Mouse (Mus musculus) midbrain, embryonic 11.5 days (tissue): ENCODE measurements around the gene Cope. TPM values are rescaled to one million over a fixed set of nuclear protein-coding genes. Genes with fewer than 3 reads are reported as not detected.

Experiments
- ATAC-seq: fragments of 200-750 bp; cut with Nextera tagmentation; 2 replicates; pipeline ENCODE4 v1.8.0; 2017; ENCODE audit warnings: moderate TSS enrichment, moderate library complexity; ENCODE audit not compliant: low FRiP score
- DNase-seq: peaks from one replicate; pipeline ENCODE4 v3.0.0; 2015; ENCODE audit warnings: low spot score; ENCODE audit errors: missing footprints
- H3K27ac ChIP-seq: fragments of 300-500 bp; sonication (generic); 2 replicates; pipeline ENCODE4 v1.5.1; 2014; ENCODE audit warnings: low read depth, low read length
- H3K27me3 ChIP-seq: fragments of 300-500 bp; sonication (generic); 2 replicates; pipeline ENCODE4 v1.6.1; 2014; ENCODE audit warnings: mild to moderate bottlenecking, low read length, moderate library complexity, mixed read lengths; ENCODE audit not compliant: control insufficient read depth, insufficient read depth
- H3K36me3 ChIP-seq: fragments of 300-500 bp; sonication (generic); 2 replicates; pipeline ENCODE4 v1.6.1; 2014; ENCODE audit warnings: mild to moderate bottlenecking, low read length, moderate library complexity, mixed read lengths; ENCODE audit not compliant: control insufficient read depth, insufficient read depth
- H3K4me1 ChIP-seq: fragments of 300-500 bp; sonication (generic); 2 replicates; pipeline ENCODE4 v1.6.1; 2014; ENCODE audit warnings: low read length; ENCODE audit not compliant: control insufficient read depth, insufficient read depth
- H3K4me2 ChIP-seq: fragments of 300-500 bp; sonication (generic); 2 replicates; pipeline ENCODE4 v1.6.1; 2014; ENCODE audit warnings: mild to moderate bottlenecking, moderate library complexity
- H3K4me3 ChIP-seq: fragments of 300-500 bp; sonication (generic); 2 replicates; pipeline ENCODE4 v1.5.1; 2014; ENCODE audit warnings: low read depth, low read length
- H3K9ac ChIP-seq: fragments of 300-500 bp; sonication (generic); 2 replicates; pipeline ENCODE4 v1.6.1; 2014; ENCODE audit warnings: low read length
- H3K9me3 ChIP-seq: fragments of 300-500 bp; sonication (generic); 2 replicates; pipeline ENCODE4 v1.6.1; 2016; ENCODE audit warnings: low read length; ENCODE audit not compliant: control insufficient read depth
- WGBS: fragments of 180-500 bp; shearing (Covaris S2); extraction: QIAGEN DNeasy Blood & Tissue Kit; methylation state at CpG from one replicate; pipeline ENCODE4 v1.1.7; 2014; 5-methylcytosine and 5-hydroxymethylcytosine counted together
- polyA plus RNA-seq: library from polyadenylated mRNA; unstranded; fragments of >200 nt; fragmentation: Nextera tagmentation; extraction: Ambion mirVana; gene quantifications from 2 replicates; pipeline ENCODE4 v1.2.1, GENCODE M21; 2014

Gene Cope
- polyA plus RNA-seq, 1 experiment from 2014 or later = 240 TPM

GRCm38 (mm10) chr8:70332878-70333202 lies 30.5 kb downstream of the Cope start:
- Histone ChIP-seq H3K4me2 (no peak overlapping the region), H3K27me3 (peaks cover 8% of the 10 kb centered on the region), H3K9me3 (no peaks in the 10 kb centered on the region), H3K4me3 (no peak overlapping the region), H3K4me1 (peaks cover 27% of the 10 kb centered on the region), H3K27ac (no peak overlapping the region), H3K36me3 (peaks cover 53% of the 10 kb centered on the region), H3K9ac (no peak overlapping the region)
- ATAC-seq (no peak), DNase-seq (no peak)
- 94% methylated on average over 6 of the region's 6 CpGs for WGBS

- H3K36me3 ChIP-seq = peaks cover 68% of the 10 kb centered on the region
- H3K4me2 ChIP-seq = no peak overlapping the region
- H3K4me1 ChIP-seq = no peaks in the 10 kb centered on the region
- H3K27ac ChIP-seq = no peak overlapping the region
- H3K27me3 ChIP-seq = no peaks in the 10 kb centered on the region
- H3K9me3 ChIP-seq = no peaks in the 10 kb centered on the region
- DNase-seq (no peak), ATAC-seq (no peak)
- no peak overlapping the region for H3K4me3 ChIP-seq
- WGBS = 93% methylated on average over 7 of the region's 7 CpGs
- H3K9ac ChIP-seq = no peak overlapping the region
Observed at GRCm38 (mm10) chr8:70338931-70339330, 36.6 kb downstream of the Cope start.

GRCm38 (mm10) chr8:70340659-70341058 lies 38.3 kb downstream of the Cope start:
- no peak overlapping the region for H3K4me3 ChIP-seq
- ATAC-seq = no peak
- DNase-seq = no peak
- H3K27ac ChIP-seq = no peak overlapping the region
- 93% methylated on average over 7 of the region's 7 CpGs for WGBS
- H3K9me3 ChIP-seq = no peaks in the 10 kb centered on the region
- H3K36me3 ChIP-seq = peaks cover 53% of the 10 kb centered on the region
- no peak overlapping the region for H3K4me2 ChIP-seq
- no peaks in the 10 kb centered on the region for H3K27me3 ChIP-seq
- no peaks in the 10 kb centered on the region for H3K4me1 ChIP-seq
- H3K9ac ChIP-seq = no peak overlapping the region

- WGBS = 92% methylated on average over 14 of the region's 14 CpGs
- Histone ChIP-seq H3K9ac (no peak overlapping the region), H3K36me3 (peaks cover 45% of the 10 kb centered on the region), H3K9me3 (no peaks in the 10 kb centered on the region), H3K4me2 (no peak overlapping the region), H3K27me3 (no peaks in the 10 kb centered on the region), H3K4me1 (no peaks in the 10 kb centered on the region), H3K4me3 (no peak overlapping the region), H3K27ac (no peak overlapping the region)
- DNase-seq (no peak), ATAC-seq (no peak)
Observed at GRCm38 (mm10) chr8:70342007-70342406, 39.7 kb downstream of the Cope start.

- WGBS = 87% methylated on average over 7 of the region's 7 CpGs
- Histone ChIP-seq H3K9me3 (no peaks in the 10 kb centered on the region), H3K9ac (no peak overlapping the region), H3K36me3 (peaks cover 36% of the 10 kb centered on the region), H3K4me3 (no peak overlapping the region), H3K4me1 (no peaks in the 10 kb centered on the region), H3K27me3 (no peaks in the 10 kb centered on the region), H3K4me2 (no peak overlapping the region), H3K27ac (no peak overlapping the region)
- ATAC-seq (no peak), DNase-seq (no peak)
Observed at GRCm38 (mm10) chr8:70343076-70343475, 40.8 kb downstream of the Cope start.

GRCm38 (mm10) chr8:70343696-70344095 lies 41.4 kb downstream of the Cope start:
- WGBS = 62% methylated on average over 6 of the region's 6 CpGs
- Histone ChIP-seq H3K27ac (no peak overlapping the region), H3K4me1 (peaks cover 3% of the 10 kb centered on the region; the same call in 1 of the 2 replicates), H3K27me3 (no peaks in the 10 kb centered on the region), H3K4me2 (no peak overlapping the region), H3K9ac (no peak overlapping the region), H3K9me3 (no peaks in the 10 kb centered on the region), H3K36me3 (peaks cover 35% of the 10 kb centered on the region), H3K4me3 (no peak overlapping the region)
- ATAC-seq (no peak), DNase-seq (no peak)

GRCm38 (mm10) chr8:70344279-70344678 lies 42.0 kb downstream of the Cope start:
- DNase-seq (no peak), ATAC-seq (no peak)
- Histone ChIP-seq H3K9me3 (no peaks in the 10 kb centered on the region), H3K36me3 (peaks cover 33% of the 10 kb centered on the region), H3K4me2 (no peak overlapping the region), H3K27me3 (no peaks in the 10 kb centered on the region), H3K9ac (no peak overlapping the region), H3K4me1 (peaks cover 4% of the 10 kb centered on the region; the same call in 1 of the 2 replicates), H3K4me3 (no peak overlapping the region), H3K27ac (no peak overlapping the region)
- WGBS = 83% methylated on average over 2 of the region's 2 CpGs

- 90% methylated on average over 4 of the region's 4 CpGs for WGBS
- Histone ChIP-seq H3K27me3 (no peaks in the 10 kb centered on the region), H3K4me1 (peaks cover 23% of the 10 kb centered on the region), H3K9me3 (no peaks in the 10 kb centered on the region), H3K9ac (no peak overlapping the region), H3K36me3 (peaks cover 21% of the 10 kb centered on the region), H3K4me2 (no peak overlapping the region), H3K27ac (no peak overlapping the region), H3K4me3 (no peak overlapping the region)
- DNase-seq = no peak
- no peak for ATAC-seq
Observed at GRCm38 (mm10) chr8:70347443-70347842, 45.1 kb downstream of the Cope start.

GRCm38 (mm10) chr8:70347860-70348420 lies 45.6 kb downstream of the Cope start:
- DNase-seq (no peak), ATAC-seq (no peak)
- Histone ChIP-seq H3K4me2 (no peak overlapping the region), H3K27ac (no peak overlapping the region), H3K4me3 (no peak overlapping the region), H3K27me3 (no peaks in the 10 kb centered on the region), H3K9ac (no peak overlapping the region), H3K9me3 (no peaks in the 10 kb centered on the region), H3K4me1 (peaks cover 23% of the 10 kb centered on the region), H3K36me3 (peaks cover 17% of the 10 kb centered on the region)
- 83% methylated on average over 1 of the region's 1 CpGs for WGBS
